Mouse (Mus musculus) cortical plate, adult 2 months (tissue): ENCODE measurements around the gene Pprc1. TPM values are rescaled to one million over a fixed set of nuclear protein-coding genes. Genes with fewer than 3 reads are reported as not detected.

Source experiments
- H3K27ac ChIP-seq: fragments of 200-500 bp; 2 replicates; pipeline ENCODE4 v1.5.1; 2012; ENCODE audit warnings: low read length, control low read depth, inconsistent platforms; ENCODE audit not compliant: insufficient read depth
- H3K4me1 ChIP-seq: fragments of 200-500 bp; 2 replicates; pipeline ENCODE4 v1.6.1; 2011; ENCODE audit warnings: low read length; ENCODE audit not compliant: control insufficient read depth, insufficient read depth
- H3K4me3 ChIP-seq: fragments of 200-500 bp; 2 replicates; pipeline ENCODE4 v1.5.1; 2011; ENCODE audit warnings: mild to moderate bottlenecking, low read length, control low read depth; ENCODE audit not compliant: insufficient read depth
- CTCF ChIP-seq: fragments of 200-500 bp; IDR thresholded peaks from 2 replicates; pipeline ENCODE4 v1.5.1; 2011; ENCODE audit warnings: mild to moderate bottlenecking, control low read depth, low read length; ENCODE audit not compliant: insufficient read depth; ENCODE audit errors: extremely low read depth
- POLR2A ChIP-seq: fragments of 200-500 bp; IDR thresholded peaks from 2 replicates; pipeline ENCODE4 v1.6.1; 2011; ENCODE audit warnings: mild to moderate bottlenecking, low read length, control low read depth; ENCODE audit not compliant: insufficient read depth; ENCODE audit errors: extremely low read depth
- polyA plus RNA-seq: library from polyadenylated mRNA; depleted of rRNA; stranded (reverse); fragments of >200 nt; gene quantifications from 2 replicates; pipeline ENCODE4 v1.2.3, GENCODE M21; 2012

Gene Pprc1
- polyA plus RNA-seq, 1 experiment, result 16.1 TPM

- TF ChIP-seq POLR2A, result no peak
- no peak for TF ChIP-seq CTCF
- Histone ChIP-seq H3K27ac (no peak overlapping the region), H3K4me3 (no peak overlapping the region), H3K4me1 (peaks cover 6% of the 10 kb centered on the region; the same call in 1 of the 2 replicates)
Observed at GRCm38 (mm10) chr19:46074266-46074665, 29.6 kb downstream of the Pprc1 start.

DNA sequence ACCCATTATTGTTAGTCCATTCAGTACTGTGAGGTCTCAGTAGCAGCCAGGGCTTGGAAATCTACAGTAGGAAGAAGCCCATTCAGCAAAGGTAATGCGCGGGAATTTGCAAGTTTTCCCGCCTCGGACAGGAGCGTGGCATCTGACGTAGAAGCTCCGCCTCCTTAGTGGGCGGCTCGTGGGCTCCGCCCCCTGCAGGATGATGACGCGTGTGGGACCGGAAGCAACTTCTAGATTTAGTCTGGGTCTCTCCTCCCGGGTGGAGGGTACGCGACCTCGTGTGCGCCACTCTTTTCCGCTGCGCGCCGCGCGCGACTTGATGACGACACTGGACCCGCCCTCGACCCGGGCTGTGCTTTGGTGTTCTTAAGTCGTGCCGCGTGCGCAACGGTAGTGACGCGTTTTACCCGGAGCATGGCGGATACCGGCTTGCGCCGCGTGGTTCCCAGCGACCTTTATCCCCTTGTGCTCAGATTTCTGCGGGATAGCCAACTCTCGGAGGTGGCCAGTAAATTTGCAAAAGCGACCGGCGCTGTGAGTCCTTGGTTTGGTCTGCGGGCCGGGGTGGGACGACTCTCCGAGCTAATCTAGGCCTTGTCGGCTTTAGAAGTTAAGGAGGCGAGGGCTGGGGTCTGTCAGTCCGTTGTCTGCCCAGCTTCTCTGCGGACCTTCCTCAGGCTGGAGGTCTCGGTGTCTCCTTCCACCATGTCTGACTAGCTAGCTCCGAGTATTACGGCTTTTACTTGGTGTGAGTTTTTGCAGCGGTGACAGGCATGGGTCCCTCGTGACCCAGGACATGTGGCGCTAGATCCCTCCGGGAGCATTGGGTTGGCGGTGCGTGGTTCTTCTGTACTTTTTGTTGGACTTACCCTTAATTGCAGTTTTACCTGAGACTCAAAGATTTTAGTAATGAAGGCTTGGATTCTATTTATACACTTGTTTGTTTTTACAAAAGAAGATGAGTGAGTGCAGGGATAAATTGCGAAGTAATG is 31.2 kb downstream of the Pprc1 start, which contains the start of gene Nolc1:
Nolc1 (plus strand) TSS at position 248 of the 992 bp plus-strand sequence.
- H3K27ac ChIP-seq, result no peak within 1 kb of the TSS
- H3K4me3 ChIP-seq, result peak within 1 kb of the TSS; percentile 81
- peaks cover 6% of the 10 kb centered on the region; the same call in 1 of the 2 replicates for H3K4me1 ChIP-seq
- peak; percentile 75; the same call in 1 of the 2 replicates for TF ChIP-seq POLR2A
- no peak for TF ChIP-seq CTCF

- H3K27ac ChIP-seq, result no peak overlapping the region
- H3K4me3 ChIP-seq, result no peak overlapping the region
- peaks cover 6% of the 10 kb centered on the region; the same call in 1 of the 2 replicates for H3K4me1 ChIP-seq
- TF ChIP-seq CTCF (no peak), POLR2A (no peak)
Observed at GRCm38 (mm10) chr19:46078535-46078934, 33.8 kb downstream of the Pprc1 start.

DNA sequence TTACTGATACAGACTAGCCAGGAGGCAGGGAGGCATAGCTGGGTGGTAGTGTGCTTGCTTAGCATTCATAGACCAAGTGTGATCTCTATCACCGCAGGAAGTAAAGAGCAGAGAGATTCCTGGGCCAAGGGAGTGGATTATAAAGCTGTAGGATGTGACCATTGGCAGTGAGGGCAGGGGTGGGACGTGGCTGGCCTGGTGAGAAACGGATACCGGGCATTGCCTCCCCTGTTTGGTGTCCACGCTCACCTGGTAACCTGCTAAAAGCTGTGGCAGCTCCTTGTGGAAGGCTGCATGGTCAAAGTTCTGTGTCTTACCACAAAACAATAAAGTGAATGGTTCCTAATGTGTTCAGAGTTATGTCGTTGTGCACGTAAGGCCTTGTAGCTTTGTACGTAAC is 40.5 kb downstream of the Pprc1 start:
- no peaks in the 10 kb centered on the region for H3K4me1 ChIP-seq
- TF ChIP-seq CTCF, result no peak
- no peak overlapping the region for H3K4me3 ChIP-seq
- no peak overlapping the region for H3K27ac ChIP-seq

- TF ChIP-seq POLR2A (no peak), CTCF (peak; percentile 65)
- Histone ChIP-seq H3K4me1 (no peaks in the 10 kb centered on the region), H3K27ac (no peak overlapping the region), H3K4me3 (no peak overlapping the region)
Observed at GRCm38 (mm10) chr19:46086337-46086736, 41.7 kb downstream of the Pprc1 start.

DNA sequence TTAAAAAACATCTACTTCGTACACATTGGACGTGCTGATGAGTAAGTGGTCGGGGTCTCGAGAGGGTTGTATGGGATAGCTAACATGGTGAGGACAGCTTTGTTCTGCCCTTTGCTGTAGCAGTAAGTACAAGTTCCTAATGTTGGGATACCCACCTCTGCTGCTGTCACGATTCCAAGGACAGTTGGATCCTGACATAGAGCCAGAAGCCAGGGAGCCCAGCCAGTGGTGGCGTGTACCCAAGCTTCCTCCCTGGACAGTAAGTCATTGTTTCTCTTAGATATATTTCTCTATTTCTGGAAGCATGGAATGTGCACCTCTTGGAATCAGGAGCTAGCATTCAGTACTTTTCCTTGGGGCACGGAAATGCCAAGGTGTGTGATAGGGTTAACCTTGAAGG is 43.2 kb downstream of the Pprc1 start:
- H3K4me3 ChIP-seq, result no peak overlapping the region
- no peak for TF ChIP-seq CTCF
- no peak for TF ChIP-seq POLR2A
- H3K4me1 ChIP-seq, result no peaks in the 10 kb centered on the region
- H3K27ac ChIP-seq, result no peak overlapping the region

- H3K4me3 ChIP-seq, result no peak overlapping the region
- H3K4me1 ChIP-seq, result no peaks in the 10 kb centered on the region
- H3K27ac ChIP-seq, result no peak overlapping the region
- TF ChIP-seq CTCF (no peak), POLR2A (no peak)
Observed at GRCm38 (mm10) chr19:46091641-46092040, 47.0 kb downstream of the Pprc1 start.

DNA sequence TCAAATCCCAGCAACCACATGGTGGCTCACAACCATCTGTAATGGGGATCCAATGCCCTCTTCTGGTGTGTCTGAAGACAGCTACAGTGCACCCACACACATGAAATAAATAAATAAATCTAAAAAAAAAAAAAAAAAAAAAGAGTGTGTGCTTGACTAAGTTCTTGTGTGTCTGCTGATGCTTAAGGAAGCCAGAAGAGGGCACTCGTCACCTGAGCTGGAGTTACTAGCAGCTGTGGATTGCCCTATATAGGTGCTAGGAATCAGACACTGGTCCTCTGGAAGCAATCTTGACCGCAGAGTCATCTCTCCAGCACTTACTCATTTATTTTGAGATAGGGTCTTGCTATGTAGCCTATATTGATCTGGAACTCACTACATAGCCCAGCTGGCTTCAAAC is 49.5 kb downstream of the Pprc1 start:
- TF ChIP-seq POLR2A (no peak), CTCF (no peak)
- H3K4me1 ChIP-seq, result no peaks in the 10 kb centered on the region
- H3K4me3 ChIP-seq, result no peak overlapping the region
- no peak overlapping the region for H3K27ac ChIP-seq

GRCm38 (mm10) chr19:46095291-46095690 is 50.6 kb downstream of the Pprc1 start:
- TF ChIP-seq CTCF, result no peak
- no peak for TF ChIP-seq POLR2A
- Histone ChIP-seq H3K4me1 (no peaks in the 10 kb centered on the region), H3K27ac (no peak overlapping the region), H3K4me3 (no peak overlapping the region)

- Histone ChIP-seq H3K4me1 (no peaks in the 10 kb centered on the region), H3K4me3 (no peak overlapping the region), H3K27ac (no peak overlapping the region)
- TF ChIP-seq POLR2A (no peak), CTCF (no peak)
Observed at GRCm38 (mm10) chr19:46096396-46096795, 51.7 kb downstream of the Pprc1 start.
